Mouse (Mus musculus) midbrain, postnatal 0 days (tissue): ENCODE measurements around the gene Gm815. TPM values are rescaled to one million over a fixed set of nuclear protein-coding genes. Genes with fewer than 3 reads are reported as not detected.

Source experiments
- ATAC-seq: fragments of 200-750 bp; cut with Nextera tagmentation; 2 replicates; pipeline ENCODE4 v1.8.0; 2017; ENCODE audit warnings: moderate number of reproducible peaks, mild to moderate bottlenecking, moderate TSS enrichment, moderate library complexity; ENCODE audit not compliant: low FRiP score
- DNase-seq: peaks from one replicate; pipeline ENCODE4 v3.0.0-alpha.2; 2015; ENCODE audit warnings: low spot score
- H3K27ac ChIP-seq: fragments of 300-500 bp; sonication (generic); 2 replicates; pipeline ENCODE4 v1.5.1; 2014; ENCODE audit warnings: low read depth, mild to moderate bottlenecking, low read length, mixed read lengths
- H3K27me3 ChIP-seq: fragments of 300-500 bp; sonication (generic); 2 replicates; pipeline ENCODE4 v1.6.1; 2014; ENCODE audit warnings: low read length, control low read depth, mixed read lengths; ENCODE audit not compliant: insufficient read depth
- H3K36me3 ChIP-seq: fragments of 300-500 bp; sonication (generic); 2 replicates; pipeline ENCODE4 v1.6.1; 2014; ENCODE audit warnings: low read length, control low read depth, mixed read lengths; ENCODE audit not compliant: insufficient read depth
- H3K4me1 ChIP-seq: fragments of 300-500 bp; sonication (generic); 2 replicates; pipeline ENCODE4 v1.6.1; 2014; ENCODE audit warnings: mild to moderate bottlenecking, control low read depth, antibody characterized with exemption, low read length, mixed read lengths; ENCODE audit not compliant: insufficient read depth
- H3K4me2 ChIP-seq: fragments of 300-500 bp; sonication (generic); 2 replicates; pipeline ENCODE4 v1.6.1; 2014; ENCODE audit warnings: low read depth, mild to moderate bottlenecking, low read length, mixed read lengths; ENCODE audit not compliant: poor library complexity, severe bottlenecking
- H3K4me3 ChIP-seq: fragments of 300-500 bp; sonication (generic); 2 replicates; pipeline ENCODE4 v1.5.1; 2014; ENCODE audit warnings: low read depth, mild to moderate bottlenecking, low read length, moderate library complexity
- H3K9ac ChIP-seq: fragments of 300-500 bp; sonication (generic); replicated peaks from 2 replicates; pipeline ENCODE4 v1.6.1; 2014; ENCODE audit warnings: mild to moderate bottlenecking, low read length, moderate library complexity, mixed read lengths; ENCODE audit not compliant: poor library complexity, severe bottlenecking
- H3K9me3 ChIP-seq: fragments of 300-500 bp; sonication (generic); 2 replicates; pipeline ENCODE4 v1.6.1; 2016; ENCODE audit warnings: low read length, control low read depth
- CTCF ChIP-seq: IDR thresholded peaks from 2 replicates; pipeline ENCODE4 v1.5.1; 2016; ENCODE audit warnings: antibody characterized with exemption, mild to moderate bottlenecking
- WGBS: fragments of 180-500 bp; shearing (Covaris S2); extraction: QIAGEN DNeasy Blood & Tissue Kit; methylation state at CpG from one replicate; pipeline ENCODE4 v1.1.7; 2014; 5-methylcytosine and 5-hydroxymethylcytosine counted together
- polyA plus RNA-seq: library from polyadenylated mRNA; unstranded; fragments of >200 nt; fragmentation: Nextera tagmentation; extraction: Ambion mirVana; gene quantifications from 2 replicates; pipeline ENCODE4 v1.2.1, GENCODE M21; 2015
- total RNA-seq: library from RNA; depleted of rRNA; stranded (reverse); fragments of >200 nt; gene quantifications from 2 replicates; pipeline ENCODE4 v1.2.3, GENCODE M21; 2014

Gene Gm815
- total and polyA plus RNA-seq, 2 experiments from 2014 or later, result not detected

GRCm38 (mm10) chr19:26920816-26921215, 35.1 kb downstream of the Gm815 start:
- no peak overlapping the region for H3K27ac ChIP-seq
- no peaks in the 10 kb centered on the region for H3K36me3 ChIP-seq
- H3K9me3 ChIP-seq, result no peaks in the 10 kb centered on the region
- H3K4me1 ChIP-seq, result no peaks in the 10 kb centered on the region
- H3K4me3 ChIP-seq, result no peak overlapping the region
- H3K9ac ChIP-seq, result no peak overlapping the region
- no peaks in the 10 kb centered on the region for H3K27me3 ChIP-seq
- no peak overlapping the region for H3K4me2 ChIP-seq
- ATAC-seq, result no peak
- WGBS, result 68% methylated on average over 2 of the region's 2 CpGs
- no peak for TF ChIP-seq CTCF
- no peak for DNase-seq

- Histone ChIP-seq H3K4me3 (no peak overlapping the region), H3K9ac (no peak overlapping the region), H3K27me3 (no peaks in the 10 kb centered on the region), H3K36me3 (no peaks in the 10 kb centered on the region), H3K9me3 (no peaks in the 10 kb centered on the region), H3K4me2 (no peak overlapping the region), H3K4me1 (no peaks in the 10 kb centered on the region), H3K27ac (no peak overlapping the region)
- no peak for TF ChIP-seq CTCF
- no peak for ATAC-seq
- 77% methylated on average over 6 of the region's 6 CpGs for WGBS
- DNase-seq, result peak; percentile 66
These were observed 44.9 kb downstream of the Gm815 start for GRCm38 (mm10) chr19:26930295-26931283.

GRCm38 (mm10) chr19:26934186-26934585, 48.5 kb downstream of the Gm815 start:
- Histone ChIP-seq H3K27ac (no peak overlapping the region), H3K4me2 (no peak overlapping the region), H3K36me3 (no peaks in the 10 kb centered on the region), H3K9me3 (no peaks in the 10 kb centered on the region), H3K9ac (no peak overlapping the region), H3K4me1 (no peaks in the 10 kb centered on the region), H3K27me3 (no peaks in the 10 kb centered on the region), H3K4me3 (no peak overlapping the region)
- 72% methylated on average over 2 of the region's 2 CpGs for WGBS
- ATAC-seq (no peak), DNase-seq (no peak)
- TF ChIP-seq CTCF, result no peak
